Mouse (Mus musculus): ENCODE results near the gene Arid3a. TPM values are rescaled to one million over a fixed set of nuclear protein-coding genes. Genes with fewer than 3 reads are reported as not detected.

The Arid3a gene
- polyA plus RNA-seq, 1 experiment from 2014 or later: 5.5 TPM

- Histone ChIP-seq H3K4me1 (ENCODE audit: insufficient read depth) (peaks cover 48% of the 10 kb centered on the region), H3K9ac (replicated peaks) (no peak overlapping the region), H3K4me2 (ENCODE audit: low read depth, low read length) (peak overlapping the region; percentile 50), H3K9me3 (ENCODE audit: low read length) (no peaks in the 10 kb centered on the region), H3K36me3 (replicated peaks; ENCODE audit: insufficient read depth, low read length) (no peaks in the 10 kb centered on the region), H3K27me3 (ENCODE audit: insufficient read depth, low read length) (peaks cover 56% of the 10 kb centered on the region), H3K27ac (ENCODE audit: low read depth) (no peak overlapping the region), H3K4me3 (ENCODE audit: low read depth, low read length) (0 out of 2 replicates have a peak overlapping the region, but pooled peaks have one; percentile 19)
- DNase-seq (no peak), ATAC-seq (no peak)
- 8% methylated on average over 34 of the region's 34 CpGs for WGBS (ENCODE audit: insufficient replicate concordance)
- TF ChIP-seq CTCF (IDR thresholded peaks at IDR 0.05; ENCODE audit: low read depth): no peak
- TF ChIP-seq EP300 (IDR thresholded peaks at IDR 0.05; ENCODE audit: low read depth): no peak
Observed at GRCm38 (mm10) chr10:79921572-79921971, 5.3 kb upstream of the Arid3a start.

DNA sequence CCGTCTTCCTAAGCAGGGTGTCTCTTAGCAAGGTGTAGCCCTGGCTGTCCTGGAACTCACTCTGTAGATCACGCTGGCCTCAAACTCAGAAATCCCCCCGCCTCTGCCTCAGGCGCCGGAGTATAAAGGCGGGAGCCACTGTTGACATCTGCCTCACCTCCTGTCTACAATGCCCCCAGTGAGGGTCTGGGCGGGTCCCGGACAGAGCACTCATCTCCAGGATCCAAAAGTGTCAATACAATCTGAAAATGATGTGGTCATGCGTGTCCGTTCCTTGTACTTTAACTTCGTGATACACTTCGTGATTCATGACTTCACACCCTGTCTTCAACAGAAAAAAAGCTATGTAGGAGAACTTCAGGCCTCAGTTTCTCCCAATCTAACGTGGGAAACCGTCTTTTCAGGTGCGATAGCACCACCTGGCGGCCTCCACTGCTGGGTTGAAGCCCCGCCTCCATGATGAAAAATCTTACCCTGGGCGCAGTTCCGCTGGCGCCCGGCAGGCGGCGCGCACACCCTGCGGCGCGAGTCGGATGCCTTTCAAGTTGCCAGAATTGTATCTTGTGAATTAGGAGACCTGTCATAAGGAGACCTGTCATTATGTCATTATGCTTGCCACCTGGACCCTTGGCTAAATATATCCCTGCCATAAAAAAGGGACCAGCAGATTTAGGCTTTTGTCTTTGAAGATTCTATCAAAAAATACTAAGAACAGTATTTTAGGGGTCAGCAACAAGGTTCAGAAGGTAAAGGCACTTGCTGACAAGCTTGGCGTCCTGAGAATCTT lies 1.7 kb upstream of the Arid3a start:
- Histone ChIP-seq H3K9me3 (ENCODE audit: low read length) (no peaks in the 10 kb centered on the region), H3K27ac (ENCODE audit: low read depth) (no peak overlapping the region), H3K9ac (replicated peaks) (no peak overlapping the region), H3K4me3 (ENCODE audit: low read depth, low read length) (no peak overlapping the region), H3K27me3 (ENCODE audit: insufficient read depth, low read length) (peaks cover 27% of the 10 kb centered on the region), H3K4me2 (ENCODE audit: low read depth, low read length) (peak overlapping the region; percentile 97), H3K4me1 (ENCODE audit: insufficient read depth) (peaks cover 42% of the 10 kb centered on the region), H3K36me3 (replicated peaks; ENCODE audit: insufficient read depth, low read length) (no peaks in the 10 kb centered on the region)
- ATAC-seq (peak; percentile 11; the same call in 1 of the 2 replicates), DNase-seq (peak; percentile 94)
- peak; percentile 51; the same call in 1 of the 2 replicates for TF ChIP-seq EP300 (IDR thresholded peaks at IDR 0.05; ENCODE audit: low read depth)
- TF ChIP-seq CTCF (IDR thresholded peaks at IDR 0.05; ENCODE audit: low read depth): peak; percentile 100
- WGBS (ENCODE audit: insufficient replicate concordance): 17% methylated on average over 29 of the region's 29 CpGs

GRCm38 (mm10) chr10:79925785-79926490 lies 905 bp upstream of the Arid3a start:
- Histone ChIP-seq H3K4me3 (ENCODE audit: low read depth, low read length) (peak overlapping the region; percentile 86), H3K27ac (ENCODE audit: low read depth) (peak overlapping the region; percentile 95), H3K4me1 (ENCODE audit: insufficient read depth) (peaks cover 35% of the 10 kb centered on the region), H3K9ac (replicated peaks) (peak overlapping the region; percentile 85), H3K27me3 (ENCODE audit: insufficient read depth, low read length) (peaks cover 20% of the 10 kb centered on the region), H3K4me2 (ENCODE audit: low read depth, low read length) (peak overlapping the region; percentile 97), H3K9me3 (ENCODE audit: low read length) (no peaks in the 10 kb centered on the region), H3K36me3 (replicated peaks; ENCODE audit: insufficient read depth, low read length) (peaks cover under 1% of the 10 kb centered on the region; the same call in 1 of the 2 replicates)
- ATAC-seq (no peak), DNase-seq (peak; percentile 39)
- 10% methylated on average over 14 of the region's 15 CpGs for WGBS (ENCODE audit: insufficient replicate concordance)
- TF ChIP-seq CTCF (IDR thresholded peaks at IDR 0.05; ENCODE audit: low read depth) (no peak), EP300 (IDR thresholded peaks at IDR 0.05; ENCODE audit: low read depth) (no peak)

DNA sequence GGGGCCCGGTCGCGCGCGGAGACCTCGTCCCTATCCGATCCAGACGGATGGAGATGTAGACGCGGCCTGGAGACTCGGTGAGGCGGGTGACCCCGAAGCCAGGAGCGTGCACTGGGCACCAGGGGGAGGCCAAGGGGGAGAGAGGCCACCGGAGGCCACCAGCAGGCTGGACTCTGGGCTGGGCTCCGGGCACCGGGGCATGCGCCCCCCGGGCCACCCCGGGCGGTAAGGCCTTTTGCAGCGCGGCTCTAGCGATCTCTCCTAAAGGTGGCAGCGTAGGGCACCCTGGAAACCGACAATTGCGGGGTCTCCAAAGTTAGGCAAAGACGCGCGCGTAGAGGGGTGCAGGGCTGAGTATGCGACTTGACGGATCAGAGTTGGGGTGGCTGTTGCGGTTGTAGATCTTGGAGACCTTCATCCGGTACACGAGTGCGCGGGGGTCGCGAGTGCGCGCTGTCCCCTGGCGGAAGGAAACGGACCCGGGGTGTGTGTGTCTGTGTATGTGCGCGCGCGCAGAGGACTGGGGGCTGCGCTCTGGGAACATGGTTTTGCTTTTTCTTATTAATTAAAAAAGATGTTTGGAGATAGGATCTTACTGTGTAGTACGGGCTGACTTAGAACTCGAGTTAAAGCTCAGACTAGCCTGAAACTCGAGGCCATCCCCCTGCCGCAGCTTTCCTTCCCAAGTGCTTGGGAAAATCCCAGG lies 634 bp downstream of the Arid3a start:
- under 1% methylated on average over 53 of the region's 54 CpGs for WGBS (ENCODE audit: insufficient replicate concordance)
- DNase-seq: peak; percentile 72
- Histone ChIP-seq H3K36me3 (replicated peaks; ENCODE audit: insufficient read depth, low read length) (peaks cover 16% of the 10 kb centered on the region), H3K27ac (ENCODE audit: low read depth) (peak overlapping the region; percentile 95), H3K4me3 (ENCODE audit: low read depth, low read length) (peak overlapping the region; percentile 86), H3K27me3 (ENCODE audit: insufficient read depth, low read length) (0 out of 2 replicates have a peak, but pooled peaks cover 5% of the 10 kb centered on the region), H3K9ac (replicated peaks) (peak overlapping the region; percentile 85), H3K4me1 (ENCODE audit: insufficient read depth) (peaks cover 40% of the 10 kb centered on the region), H3K9me3 (ENCODE audit: low read length) (no peaks in the 10 kb centered on the region), H3K4me2 (ENCODE audit: low read depth, low read length) (peak overlapping the region; percentile 97)
- TF ChIP-seq CTCF (IDR thresholded peaks at IDR 0.05; ENCODE audit: low read depth) (peak; percentile 36; the same call in 1 of the 2 replicates), EP300 (IDR thresholded peaks at IDR 0.05; ENCODE audit: low read depth) (no peak)
- peak; percentile 33 for ATAC-seq

DNA sequence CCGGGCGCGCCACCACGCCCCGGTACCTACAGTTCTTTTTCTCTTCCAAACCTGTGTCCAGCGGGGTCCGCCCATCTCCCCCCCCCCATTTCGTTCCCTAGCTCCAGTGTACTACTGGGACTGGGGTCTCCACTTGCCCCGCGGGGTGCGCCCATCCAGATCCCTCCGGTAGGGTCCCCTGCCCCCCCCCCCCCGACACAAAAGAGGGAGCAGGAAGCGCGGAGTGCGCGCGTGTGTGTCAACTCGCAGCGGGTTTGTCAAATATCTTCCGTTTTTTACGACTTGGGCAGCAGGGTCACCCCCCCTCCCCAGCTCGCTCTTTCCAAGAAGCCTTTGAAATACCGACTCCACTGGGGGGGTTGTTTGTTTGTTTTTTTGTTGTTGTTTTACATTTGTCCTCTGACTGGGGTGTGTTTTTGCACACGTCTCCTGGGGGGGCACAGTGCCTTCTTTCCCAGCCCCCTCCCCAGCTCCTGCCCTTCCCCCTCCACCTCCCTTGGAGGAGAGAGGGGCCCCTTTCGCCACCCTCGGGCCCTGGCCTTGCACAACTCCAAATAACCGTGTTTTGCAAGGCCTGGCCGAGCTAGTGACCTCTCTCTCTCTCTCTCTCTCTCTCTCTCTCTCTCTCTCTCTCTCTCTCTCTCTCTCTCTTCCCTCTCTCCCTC lies 1.3 kb downstream of the Arid3a start:
- peak; percentile 40; the same call in 1 of the 2 replicates for ATAC-seq

More for the DNA sequence above, 1.3 kb downstream of the Arid3a start:
- peak; percentile 74 for DNase-seq
- WGBS (ENCODE audit: insufficient replicate concordance): under 1% methylated on average over 26 of the region's 29 CpGs
- peaks cover 43% of the 10 kb centered on the region for H3K4me1 ChIP-seq (ENCODE audit: insufficient read depth)
- TF ChIP-seq EP300 (IDR thresholded peaks at IDR 0.05; ENCODE audit: low read depth): no peak
- TF ChIP-seq CTCF (IDR thresholded peaks at IDR 0.05; ENCODE audit: low read depth): no peak
- H3K27me3 ChIP-seq (ENCODE audit: insufficient read depth, low read length): no peaks in the 10 kb centered on the region
- no peaks in the 10 kb centered on the region for H3K9me3 ChIP-seq (ENCODE audit: low read length)
- H3K4me3 ChIP-seq (ENCODE audit: low read depth, low read length): peak overlapping the region; percentile 86
- peak overlapping the region; percentile 95 for H3K27ac ChIP-seq (ENCODE audit: low read depth)
- H3K9ac ChIP-seq (replicated peaks): peak overlapping the region; percentile 85
- peaks cover 22% of the 10 kb centered on the region for H3K36me3 ChIP-seq (replicated peaks; ENCODE audit: insufficient read depth, low read length)
- H3K4me2 ChIP-seq (ENCODE audit: low read depth, low read length): peak overlapping the region; percentile 97
